ENCODE assay signal across 12 mouse cellular contexts in genomic region chr11:114495520-114495921, GRCm38 (mm10).
A peak's percentile ranks its signal among the peaks of the same experiment; 100 is the strongest.
DNase-seq lines count a peak whose midpoint lies in the region; ATAC-seq and TF ChIP-seq lines count a peak whose summit lies in the region.
"Had no signal": no experiment of that assay in that cellular context is flagged by ENCODE, and none has a peak within 500 bp of the region (broad histone marks: within the 10 kb centered on the region; RNA-seq: fewer than 3 reads in every experiment).

No protein-coding gene starts in this region.

- peaks cover 21% of the 10 kb centered on the region for H3K4me1 ChIP-seq in midbrain, embryonic 13.5 days (replicated peaks)
- H3K4me1 ChIP-seq in midbrain, embryonic 10.5 days, result no peaks in the 10 kb centered on the region
- H3K4me1 ChIP-seq in midbrain, embryonic 15.5 days, result peaks cover 14% of the 10 kb centered on the region

- intact Hi-C loops in gastrocnemius, adult 2 months (cut with DNase I), result no loop called here

- H3K27me3 ChIP-seq in midbrain, embryonic 13.5 days, result peaks cover 16% of the 10 kb centered on the region; the same call in 1 of the 2 replicates
- H3K27me3 ChIP-seq in midbrain, embryonic 10.5 days (ENCODE audit: low read depth, poor library complexity, severe bottlenecking), result peaks cover 38% of the 10 kb centered on the region
- no peaks in the 10 kb centered on the region for H3K27me3 ChIP-seq in midbrain, embryonic 15.5 days (replicated peaks)

- no peak overlapping the region for H3K27ac ChIP-seq in gastrocnemius, adult 2 months
- H3K27ac ChIP-seq in midbrain, embryonic 13.5 days, result 0 out of 2 replicates have a peak overlapping the region, but pooled peaks have one; percentile 47
- H3K27ac ChIP-seq in midbrain, embryonic 10.5 days (replicated peaks), result no peak overlapping the region
- peak overlapping the region; percentile 46 for H3K27ac ChIP-seq in midbrain, embryonic 15.5 days
- H3K27ac ChIP-seq: macrophage had no signal

- H3K36me3 ChIP-seq in midbrain, embryonic 13.5 days, result no peaks in the 10 kb centered on the region
- H3K36me3 ChIP-seq in midbrain, embryonic 10.5 days, result no peaks in the 10 kb centered on the region
- H3K36me3 ChIP-seq in midbrain, embryonic 15.5 days (replicated peaks), result no peaks in the 10 kb centered on the region
- H3K36me3 ChIP-seq: heart, embryonic 12.5 days had no signal

- no peak for TF ChIP-seq CTCF in gastrocnemius, adult 2 months (IDR thresholded peaks at IDR 0.05)

- peak; percentile 58 for ATAC-seq in midbrain, embryonic 13.5 days
- ATAC-seq in midbrain, embryonic 15.5 days (replicated peaks), result peak; percentile 42; the same call in 1 of the 2 replicates

- DNase-seq in gastrocnemius, postnatal 10 days, result peak; percentile 19
- DNase-seq in gastrocnemius, adult 2 months, result no peak
- DNase-seq in midbrain, embryonic 10.5 days (ENCODE audit: low spot score), result no peak
- peak; percentile 69 to 79 for DNase-seq in cerebellum, postnatal 14 days
- DNase-seq in frontal cortex, postnatal 25 days (ENCODE audit: low spot score in 2 of 2), result no peak
- no peak for DNase-seq in adipocyte (ENCODE audit: low spot score)
- DNase-seq: kidney, adult 18-20 months; thymus, adult 18-20 months had no signal

- no peak overlapping the region for H3K9ac ChIP-seq in midbrain, embryonic 13.5 days (replicated peaks)
- no peak overlapping the region for H3K9ac ChIP-seq in midbrain, embryonic 15.5 days
- H3K9ac ChIP-seq: heart, embryonic 12.5 days had no signal

- no peak overlapping the region for H3K4me3 ChIP-seq in gastrocnemius, adult 2 months
- H3K4me3 ChIP-seq in midbrain, embryonic 13.5 days (replicated peaks), result no peak overlapping the region
- H3K4me3 ChIP-seq in midbrain, embryonic 10.5 days, result no peak overlapping the region
- H3K4me3 ChIP-seq in midbrain, embryonic 15.5 days, result no peak overlapping the region
- H3K4me3 ChIP-seq: heart, embryonic 12.5 days had no signal

- H3K4me2 ChIP-seq in midbrain, embryonic 13.5 days (replicated peaks), result no peak overlapping the region
- no peak overlapping the region for H3K4me2 ChIP-seq in midbrain, embryonic 15.5 days
- H3K4me2 ChIP-seq: heart, embryonic 12.5 days had no signal

- WGBS in midbrain, embryonic 13.5 days, result 68% methylated on average over 5 of the region's 5 CpGs
- 73% methylated on average over 5 of the region's 5 CpGs for WGBS in midbrain, embryonic 10.5 days
- WGBS in midbrain, embryonic 15.5 days, result 38% methylated on average over 5 of the region's 5 CpGs

- no peaks in the 10 kb centered on the region for H3K9me3 ChIP-seq in midbrain, embryonic 13.5 days
- no peaks in the 10 kb centered on the region for H3K9me3 ChIP-seq in midbrain, embryonic 10.5 days (replicated peaks)
- no peaks in the 10 kb centered on the region for H3K9me3 ChIP-seq in midbrain, embryonic 15.5 days

Comparison
In these comparisons a context has a peak if more than half of its experiments do, and no peak if none do; other contexts are left out.
1. DNase-seq: peak in gastrocnemius, postnatal 10 days (single experiment) and cerebellum, postnatal 14 days (2 of 2); none in gastrocnemius, adult 2 months (single experiment), midbrain, embryonic 10.5 days (single experiment), frontal cortex, postnatal 25 days (0 of 2) and adipocyte (single experiment).
2. H3K27ac ChIP-seq: peak in midbrain, embryonic 13.5 days (single experiment) and midbrain, embryonic 15.5 days (single experiment); none in gastrocnemius, adult 2 months (single experiment) and midbrain, embryonic 10.5 days (single experiment).